Mouse (Mus musculus) embryonic facial prominence, embryonic 11.5 days (tissue): ENCODE measurements at regions not wholly inside any gene's neighbourhood (a gene's known extent, or its start where the extent isn't known, plus 50 kb on each side); places are given as distances from the start of the nearest gene placed in this dataset.
"Not testable (repeated sequence)": the region's sequence is repeated elsewhere in the genome, so short reads cannot be mapped to it uniquely, and the experiment has no call there.

ENCODE experiments used
- ATAC-seq: fragments of 200-750 bp; cut with Nextera tagmentation; replicated peaks from 2 replicates; pipeline ENCODE4 v1.8.0; 2017; ENCODE audit warnings: low read depth; ENCODE audit not compliant: insufficient number of reproducible peaks, low FRiP score, low TSS enrichment
- DNase-seq: peaks from one replicate; pipeline ENCODE4 v3.0.0-alpha.2; 2015; ENCODE audit warnings: low spot score
- H3K27ac ChIP-seq: fragments of 300-500 bp; sonication (generic); replicated peaks from 2 replicates; pipeline ENCODE4 v1.5.1; 2014; ENCODE audit warnings: mild to moderate bottlenecking, low read depth, low read length, control low read depth
- H3K27me3 ChIP-seq: fragments of 300-500 bp; sonication (generic); 2 replicates; pipeline ENCODE4 v1.6.1; 2014; ENCODE audit warnings: mild to moderate bottlenecking, low read length, moderate library complexity, mixed read lengths; ENCODE audit not compliant: control insufficient read depth, insufficient read depth
- H3K36me3 ChIP-seq: fragments of 300-500 bp; sonication (generic); replicated peaks from 2 replicates; pipeline ENCODE4 v1.6.1; 2014; ENCODE audit warnings: low read depth, mild to moderate bottlenecking, low read length, moderate library complexity, mixed read lengths; ENCODE audit not compliant: control insufficient read depth, insufficient read depth
- H3K4me1 ChIP-seq: fragments of 300-500 bp; sonication (generic); 2 replicates; pipeline ENCODE4 v1.6.1; 2014; ENCODE audit warnings: low read length, mixed read lengths; ENCODE audit not compliant: control insufficient read depth, insufficient read depth
- H3K4me2 ChIP-seq: fragments of 300-500 bp; sonication (generic); 2 replicates; pipeline ENCODE4 v1.6.1; 2014; ENCODE audit warnings: low read depth, mild to moderate bottlenecking, control low read depth, low read length, moderate library complexity
- H3K4me3 ChIP-seq: fragments of 300-500 bp; sonication (generic); 2 replicates; pipeline ENCODE4 v1.5.1; 2014; ENCODE audit warnings: low read depth, low read length, control low read depth
- H3K9ac ChIP-seq: fragments of 300-500 bp; sonication (generic); replicated peaks from 2 replicates; pipeline ENCODE4 v1.6.1; 2014; ENCODE audit warnings: mild to moderate bottlenecking, control low read depth, low read length
- H3K9me3 ChIP-seq: fragments of 300-500 bp; sonication (generic); replicated peaks from 2 replicates; pipeline ENCODE4 v1.6.1; 2016; ENCODE audit warnings: mild to moderate bottlenecking, low read length, inconsistent platforms, mixed read lengths; ENCODE audit not compliant: control insufficient read depth
- WGBS: fragments of 180-500 bp; shearing (Covaris S2); extraction: QIAGEN DNeasy Blood & Tissue Kit; methylation state at CpG from one replicate; pipeline ENCODE4 v1.1.7; 2014; 5-methylcytosine and 5-hydroxymethylcytosine counted together

DNA sequence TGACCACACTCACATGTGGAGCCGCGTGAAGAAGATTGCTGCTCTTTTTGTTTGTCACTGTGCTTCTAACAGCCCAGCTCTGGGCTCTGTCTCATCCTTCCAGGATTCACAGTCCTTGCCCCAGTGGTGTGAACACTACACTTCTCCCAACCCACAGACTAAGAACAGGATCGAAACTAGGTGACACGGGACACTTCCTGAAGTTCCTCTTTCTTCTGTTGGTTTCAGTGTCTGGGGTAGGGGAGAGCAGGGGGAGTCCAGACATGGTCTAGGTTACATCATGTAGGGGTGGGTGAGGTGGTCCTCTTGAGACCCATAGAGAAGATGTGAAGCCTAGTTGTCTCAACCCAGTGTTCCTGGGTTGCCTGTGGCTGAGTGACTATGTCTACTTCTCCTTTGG lies 128.9 kb downstream of the Tmem121 start:
- Histone ChIP-seq H3K27me3 (no peaks in the 10 kb centered on the region), H3K36me3 (no peaks in the 10 kb centered on the region), H3K4me3 (no peak overlapping the region), H3K4me2 (no peak overlapping the region), H3K9ac (no peak overlapping the region), H3K4me1 (no peaks in the 10 kb centered on the region), H3K9me3 (no peaks in the 10 kb centered on the region), H3K27ac (no peak overlapping the region)
- WGBS: 91% methylated on average over 4 of the region's 4 CpGs
- no peak for DNase-seq
- no peak for ATAC-seq

DNA sequence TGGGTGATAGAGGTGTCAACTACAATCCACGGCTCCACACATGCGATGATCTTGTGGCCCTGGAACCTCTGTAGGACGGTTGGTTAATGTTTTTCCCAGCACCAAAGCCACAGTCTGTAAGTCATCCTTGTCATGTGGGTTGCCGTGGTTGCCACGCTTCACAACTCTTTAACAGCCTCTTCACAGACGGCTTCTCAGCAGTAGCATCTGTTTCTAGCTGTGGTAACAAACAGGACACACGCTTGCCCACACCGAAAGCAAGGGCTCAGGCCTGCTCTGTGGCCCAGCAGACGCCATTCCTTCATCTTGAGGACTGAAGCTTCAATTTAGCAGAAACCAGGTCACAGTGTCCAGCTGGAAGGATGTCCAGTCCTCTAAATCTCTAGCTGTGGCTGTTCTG lies 135.4 kb downstream of the Tmem121 start:
- DNase-seq: no peak
- WGBS: 85% methylated on average over 9 of the region's 9 CpGs

DNA sequence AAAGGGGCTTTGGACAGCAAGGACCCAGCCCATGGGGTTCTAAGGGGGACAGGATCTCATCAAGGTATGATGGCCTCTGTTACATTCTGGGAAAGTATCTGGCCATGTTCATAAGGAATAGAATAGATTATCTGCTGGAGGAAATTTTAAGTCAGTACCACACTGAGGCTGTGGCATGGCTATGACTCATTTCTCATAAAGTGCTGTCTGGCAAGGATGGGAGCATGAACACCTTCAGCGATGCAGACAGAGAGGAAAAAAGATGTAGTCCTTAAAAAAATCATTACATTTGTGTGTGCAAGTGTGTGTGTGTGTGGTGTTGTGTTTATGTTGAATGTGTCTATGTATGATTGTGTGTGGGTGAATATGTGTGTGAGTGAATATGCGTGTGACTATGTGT lies 136.4 kb downstream of the Tmem121 start:
- Histone ChIP-seq H3K4me3 (no peak overlapping the region), H3K4me2 (no peak overlapping the region), H3K9ac (no peak overlapping the region), H3K27ac (no peak overlapping the region), H3K36me3 (no peaks in the 10 kb centered on the region), H3K4me1 (no peaks in the 10 kb centered on the region), H3K9me3 (no peaks in the 10 kb centered on the region), H3K27me3 (no peaks in the 10 kb centered on the region)
- WGBS: 92% methylated on average over 2 of the region's 2 CpGs
- ATAC-seq: no peak
- DNase-seq: no peak

More for the DNA sequence above, 135.4 kb downstream of the Tmem121 start:
- H3K4me2 ChIP-seq: no peak overlapping the region
- H3K27ac ChIP-seq: no peak overlapping the region
- no peak overlapping the region for H3K4me3 ChIP-seq
- no peak overlapping the region for H3K9ac ChIP-seq
- H3K9me3 ChIP-seq: no peaks in the 10 kb centered on the region
- ATAC-seq: no peak
- no peaks in the 10 kb centered on the region for H3K4me1 ChIP-seq
- no peaks in the 10 kb centered on the region for H3K27me3 ChIP-seq
- no peaks in the 10 kb centered on the region for H3K36me3 ChIP-seq

DNA sequence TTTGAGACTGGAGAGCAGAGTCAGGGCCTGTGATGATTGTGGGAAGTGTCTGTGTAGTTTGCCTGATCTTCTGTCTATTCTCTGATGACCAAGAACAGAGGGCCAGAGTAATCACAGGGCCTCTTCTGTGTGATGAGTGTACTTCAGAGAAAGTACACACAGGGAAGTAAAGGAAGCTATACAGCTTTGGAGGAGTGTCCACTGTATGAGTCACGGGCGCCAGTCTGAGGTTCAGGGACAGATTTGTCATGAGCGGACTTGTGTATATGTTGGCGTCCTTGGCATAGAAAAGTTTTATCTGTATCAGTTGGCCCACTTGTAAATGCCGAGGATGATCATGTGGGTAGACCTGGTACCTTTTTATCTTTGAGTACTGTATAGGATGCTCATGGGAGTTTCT lies 142.1 kb downstream of the Tmem121 start:
- 86% methylated on average over 5 of the region's 5 CpGs for WGBS
- no peaks in the 10 kb centered on the region for H3K36me3 ChIP-seq
- no peaks in the 10 kb centered on the region for H3K9me3 ChIP-seq
- H3K4me2 ChIP-seq: no peak overlapping the region
- H3K27me3 ChIP-seq: no peaks in the 10 kb centered on the region
- no peak overlapping the region for H3K4me3 ChIP-seq
- H3K27ac ChIP-seq: no peak overlapping the region
- ATAC-seq (no peak), DNase-seq (no peak)
- no peak overlapping the region for H3K9ac ChIP-seq
- no peaks in the 10 kb centered on the region for H3K4me1 ChIP-seq

DNA sequence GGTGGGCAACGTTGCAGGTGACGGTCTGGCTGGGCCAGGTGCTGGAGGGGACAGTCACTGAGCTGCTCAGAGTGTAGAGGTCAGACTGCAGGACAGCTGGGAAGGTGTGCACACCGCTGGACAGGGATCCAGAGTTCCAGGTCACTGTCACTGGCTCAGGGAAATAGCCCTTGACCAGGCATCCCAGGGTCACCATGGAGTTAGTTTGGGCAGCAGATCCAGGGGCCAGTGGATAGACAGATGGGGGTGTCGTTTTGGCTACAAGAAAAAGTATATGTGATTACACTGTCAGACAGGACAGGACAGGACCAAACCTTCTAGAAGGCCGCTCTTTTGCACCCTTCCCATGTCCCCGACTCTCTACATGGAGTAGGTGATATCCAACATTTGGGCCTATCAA lies 144.5 kb downstream of the Tmem121 start:
- no peak for ATAC-seq
- Histone ChIP-seq H3K36me3 (no peaks in the 10 kb centered on the region), H3K27ac (no peak overlapping the region), H3K4me2 (no peak overlapping the region), H3K4me1 (no peaks in the 10 kb centered on the region), H3K27me3 (no peaks in the 10 kb centered on the region), H3K9me3 (no peaks in the 10 kb centered on the region), H3K4me3 (no peak overlapping the region), H3K9ac (no peak overlapping the region)
- no peak for DNase-seq
- 90% methylated on average over 6 of the region's 6 CpGs for WGBS

DNA sequence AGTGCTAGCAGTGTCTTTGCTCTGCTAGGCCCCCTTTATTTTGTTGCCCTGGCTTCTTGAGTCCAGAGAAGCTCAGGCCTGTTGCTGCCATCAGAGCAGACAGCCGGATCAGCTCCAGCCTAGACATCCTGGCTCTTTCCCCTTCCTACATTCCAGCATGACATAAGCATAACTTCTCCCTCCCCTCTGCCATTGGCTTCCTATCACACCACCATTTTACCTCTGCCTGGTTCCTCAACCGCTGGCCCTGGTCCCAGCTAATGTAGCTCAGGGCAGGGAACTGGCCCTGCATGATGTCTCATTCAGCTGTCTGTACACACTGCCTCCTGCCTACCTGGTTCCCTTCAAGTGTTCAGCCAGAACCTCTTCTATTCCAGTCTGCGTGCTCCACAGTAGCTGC lies 146.5 kb downstream of the Tmem121 start:
- Histone ChIP-seq H3K4me3 (no peak overlapping the region), H3K27me3 (no peaks in the 10 kb centered on the region), H3K4me1 (no peaks in the 10 kb centered on the region), H3K9me3 (no peaks in the 10 kb centered on the region), H3K9ac (no peak overlapping the region), H3K27ac (no peak overlapping the region), H3K4me2 (no peak overlapping the region), H3K36me3 (no peaks in the 10 kb centered on the region)
- ATAC-seq (no peak), DNase-seq (no peak)
- 84% methylated on average over 3 of the region's 3 CpGs for WGBS

DNA sequence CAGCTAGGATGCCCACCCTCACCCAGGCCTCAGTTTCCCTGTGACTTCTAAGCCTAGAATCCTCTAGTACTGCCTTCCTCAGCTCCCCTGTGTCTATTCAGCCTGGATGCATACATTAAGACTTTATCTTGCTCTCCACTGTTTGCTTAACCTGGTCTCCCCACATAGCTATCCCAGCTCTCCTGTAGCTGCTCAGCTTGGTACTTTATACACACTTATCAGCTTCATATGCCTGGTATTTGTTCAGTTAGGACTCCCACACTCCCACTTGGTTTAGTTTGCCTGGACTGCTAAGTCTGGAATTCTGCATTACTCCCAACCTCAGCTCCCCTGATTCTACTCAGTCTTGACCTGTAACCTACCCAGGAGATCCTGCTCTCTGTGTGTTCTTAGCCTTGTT lies 147.7 kb downstream of the Tmem121 start:
- H3K27me3 ChIP-seq: no peaks in the 10 kb centered on the region
- H3K4me2 ChIP-seq: no peak overlapping the region
- H3K36me3 ChIP-seq: no peaks in the 10 kb centered on the region
- DNase-seq (no peak), ATAC-seq (no peak)
- no peak overlapping the region for H3K9ac ChIP-seq
- no peaks in the 10 kb centered on the region for H3K9me3 ChIP-seq
- no peak overlapping the region for H3K4me3 ChIP-seq
- H3K4me1 ChIP-seq: no peaks in the 10 kb centered on the region
- H3K27ac ChIP-seq: no peak overlapping the region

DNA sequence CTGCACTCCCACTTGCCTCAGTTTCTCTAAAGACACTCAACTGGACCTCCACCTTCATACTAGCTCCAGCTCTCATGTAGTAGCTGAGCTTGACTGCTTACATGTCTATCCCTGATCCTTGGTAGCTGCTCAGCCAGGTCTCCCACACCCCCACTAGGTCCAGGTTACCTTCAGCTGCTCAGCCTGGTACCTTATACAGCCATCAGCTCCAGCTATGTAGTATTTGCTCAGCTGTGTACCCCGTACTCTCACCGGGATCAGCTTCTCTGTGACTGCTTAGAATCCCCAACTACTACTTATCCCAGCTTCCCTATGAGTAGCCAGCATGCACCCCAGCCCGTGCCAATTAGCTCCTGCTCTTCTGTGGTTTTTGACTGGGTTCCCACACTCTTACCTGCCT lies 148.1 kb downstream of the Tmem121 start:
- H3K27ac ChIP-seq, H3K27me3 ChIP-seq, H3K4me1 ChIP-seq, H3K36me3 ChIP-seq, H3K9me3 ChIP-seq, DNase-seq, H3K9ac ChIP-seq, H3K4me3 ChIP-seq, ATAC-seq, H3K4me2 ChIP-seq: not testable (repeated sequence)
- 84% methylated on average over 3 of the region's 3 CpGs for WGBS

DNA sequence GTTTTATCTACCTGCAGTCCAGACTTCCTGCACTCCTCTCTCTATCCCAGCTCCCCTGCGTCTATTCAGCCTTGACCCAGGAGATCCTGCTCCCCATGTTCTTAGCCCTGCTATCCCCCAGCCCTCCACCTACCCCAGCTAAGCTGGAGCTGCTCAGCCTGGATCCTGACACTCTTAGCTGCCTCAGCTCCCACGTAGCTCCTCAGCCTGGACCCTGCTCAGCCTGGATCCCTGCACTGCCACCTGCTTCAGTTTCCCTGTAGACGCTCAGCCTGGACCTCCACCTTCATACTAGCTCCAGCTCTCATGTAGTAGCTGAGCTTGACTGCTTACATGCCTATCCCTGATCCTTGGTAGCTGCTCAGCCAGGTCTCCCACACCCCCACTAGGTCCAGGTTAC lies 151.5 kb downstream of the Tmem121 start:
- Histone ChIP-seq H3K27me3 (no peaks in the 10 kb centered on the region), H3K9ac (no peak overlapping the region), H3K4me3 (no peak overlapping the region), H3K4me2 (no peak overlapping the region), H3K27ac (no peak overlapping the region), H3K4me1 (no peaks in the 10 kb centered on the region), H3K36me3 (no peaks in the 10 kb centered on the region), H3K9me3 (no peaks in the 10 kb centered on the region)
- 65% methylated on average over 3 of the region's 3 CpGs for WGBS
- DNase-seq (no peak), ATAC-seq (no peak)
